Mouse (Mus musculus) hindbrain, embryonic 15.5 days (tissue): Measurements from ENCODE around the gene Natd1. TPM values are rescaled to one million over a fixed set of nuclear protein-coding genes. Genes with fewer than 3 reads are reported as not detected.

Experiments used
- ATAC-seq: fragments of 200-750 bp; cut with Nextera tagmentation; 2 replicates; pipeline ENCODE4 v1.8.0; 2017; ENCODE audit warnings: low read depth, moderate number of reproducible peaks, moderate TSS enrichment; ENCODE audit not compliant: low FRiP score
- H3K27ac ChIP-seq: fragments of 300-500 bp; sonication (generic); replicated peaks from 2 replicates; pipeline ENCODE4 v1.5.1; 2015; ENCODE audit warnings: mild to moderate bottlenecking, inconsistent platforms
- H3K27me3 ChIP-seq: fragments of 300-500 bp; sonication (generic); 2 replicates; pipeline ENCODE4 v1.6.1; 2015; ENCODE audit warnings: control low read depth, inconsistent platforms
- H3K36me3 ChIP-seq: fragments of 300-500 bp; sonication (generic); 2 replicates; pipeline ENCODE4 v1.6.1; 2015; ENCODE audit warnings: control low read depth, inconsistent platforms
- H3K4me1 ChIP-seq: fragments of 300-500 bp; sonication (generic); replicated peaks from 2 replicates; pipeline ENCODE4 v1.6.1; 2015; ENCODE audit warnings: control low read depth, inconsistent platforms
- H3K4me2 ChIP-seq: fragments of 300-500 bp; sonication (generic); 2 replicates; pipeline ENCODE4 v1.6.1; 2015; ENCODE audit warnings: moderate library complexity, mild to moderate bottlenecking, inconsistent platforms
- H3K4me3 ChIP-seq: fragments of 300-500 bp; sonication (generic); 2 replicates; pipeline ENCODE4 v1.5.1; 2015; ENCODE audit warnings: mild to moderate bottlenecking, inconsistent platforms
- H3K9ac ChIP-seq: fragments of 300-500 bp; sonication (generic); 2 replicates; pipeline ENCODE4 v1.6.1; 2015; ENCODE audit warnings: inconsistent platforms
- H3K9me3 ChIP-seq: fragments of 300-500 bp; sonication (generic); 2 replicates; pipeline ENCODE4 v1.6.1; 2016; ENCODE audit warnings: control low read depth, inconsistent platforms
- WGBS: fragments of 180-500 bp; shearing (Covaris S2); methylation state at CpG from one replicate; pipeline ENCODE4 v1.1.7; 2015; 5-methylcytosine and 5-hydroxymethylcytosine counted together
- polyA plus RNA-seq: library from polyadenylated mRNA; unstranded; fragments of >200 nt; fragmentation: Nextera tagmentation; extraction: Ambion mirVana; gene quantifications from 2 replicates; pipeline ENCODE4 v1.2.1, GENCODE M21; 2015

Gene Natd1
- polyA plus RNA-seq, 1 experiment from 2014 or later: 32.9 TPM

GRCm38 (mm10) chr11:60942263-60943015, 27.9 kb upstream of the Natd1 start:
- no peaks in the 10 kb centered on the region for H3K9me3 ChIP-seq
- peaks cover 22% of the 10 kb centered on the region for H3K36me3 ChIP-seq
- H3K4me1 ChIP-seq: no peaks in the 10 kb centered on the region
- no peak for ATAC-seq
- H3K9ac ChIP-seq: no peak overlapping the region
- H3K4me3 ChIP-seq: no peak overlapping the region
- WGBS: 92% methylated on average over 9 of the region's 9 CpGs
- no peaks in the 10 kb centered on the region for H3K27me3 ChIP-seq
- no peak overlapping the region for H3K27ac ChIP-seq
- H3K4me2 ChIP-seq: no peak overlapping the region

GRCm38 (mm10) chr11:60941370-60941769, 26.8 kb upstream of the Natd1 start:
- WGBS: 61% methylated on average over 9 of the region's 9 CpGs
- 0 out of 2 replicates have a peak, but pooled peaks have one; percentile 38 for ATAC-seq

GRCm38 (mm10) chr11:60940501-60940900, 26.0 kb upstream of the Natd1 start:
- H3K4me1 ChIP-seq: no peaks in the 10 kb centered on the region
- WGBS: 85% methylated on average over 5 of the region's 5 CpGs
- H3K27me3 ChIP-seq: no peaks in the 10 kb centered on the region
- H3K9ac ChIP-seq: no peak overlapping the region
- H3K4me2 ChIP-seq: no peak overlapping the region
- no peak overlapping the region for H3K27ac ChIP-seq
- H3K36me3 ChIP-seq: peaks cover 13% of the 10 kb centered on the region
- H3K4me3 ChIP-seq: no peak overlapping the region
- H3K9me3 ChIP-seq: no peaks in the 10 kb centered on the region
- no peak for ATAC-seq

More at GRCm38 (mm10) chr11:60941370-60941769, 26.8 kb upstream of the Natd1 start:
- no peak overlapping the region for H3K4me3 ChIP-seq
- no peaks in the 10 kb centered on the region for H3K27me3 ChIP-seq
- no peak overlapping the region for H3K9ac ChIP-seq
- no peaks in the 10 kb centered on the region for H3K9me3 ChIP-seq
- peaks cover 14% of the 10 kb centered on the region for H3K36me3 ChIP-seq
- H3K4me2 ChIP-seq: no peak overlapping the region
- H3K4me1 ChIP-seq: no peaks in the 10 kb centered on the region
- no peak overlapping the region for H3K27ac ChIP-seq

GRCm38 (mm10) chr11:60939487-60939886, 24.9 kb upstream of the Natd1 start:
- no peak overlapping the region for H3K4me2 ChIP-seq
- WGBS: 92% methylated on average over 3 of the region's 3 CpGs

GRCm38 (mm10) chr11:60937611-60938010, 23.1 kb upstream of the Natd1 start:
- no peak overlapping the region for H3K9ac ChIP-seq
- peaks cover 18% of the 10 kb centered on the region for H3K4me1 ChIP-seq
- 86% methylated on average over 3 of the region's 3 CpGs for WGBS
- H3K36me3 ChIP-seq: peaks cover 2% of the 10 kb centered on the region; the same call in 1 of the 2 replicates
- no peak overlapping the region for H3K27ac ChIP-seq
- H3K4me2 ChIP-seq: no peak overlapping the region
- no peak overlapping the region for H3K4me3 ChIP-seq
- no peak for ATAC-seq
- H3K9me3 ChIP-seq: no peaks in the 10 kb centered on the region
- H3K27me3 ChIP-seq: no peaks in the 10 kb centered on the region

More at GRCm38 (mm10) chr11:60939487-60939886, 24.9 kb upstream of the Natd1 start:
- H3K4me1 ChIP-seq: no peaks in the 10 kb centered on the region
- H3K9me3 ChIP-seq: no peaks in the 10 kb centered on the region
- peaks cover 13% of the 10 kb centered on the region for H3K36me3 ChIP-seq
- H3K4me3 ChIP-seq: no peak overlapping the region
- H3K27me3 ChIP-seq: no peaks in the 10 kb centered on the region
- H3K27ac ChIP-seq: no peak overlapping the region
- no peak overlapping the region for H3K9ac ChIP-seq
- no peak for ATAC-seq

- Histone ChIP-seq H3K9ac (no peak overlapping the region), H3K27ac (no peak overlapping the region), H3K9me3 (no peaks in the 10 kb centered on the region), H3K4me3 (no peak overlapping the region), H3K36me3 (no peaks in the 10 kb centered on the region), H3K27me3 (no peaks in the 10 kb centered on the region), H3K4me1 (peaks cover 25% of the 10 kb centered on the region), H3K4me2 (no peak overlapping the region)
- no peak for ATAC-seq
- 84% methylated on average over 4 of the region's 4 CpGs for WGBS
Measured at GRCm38 (mm10) chr11:60935975-60936373, 21.4 kb upstream of the Natd1 start.

GRCm38 (mm10) chr11:60935326-60935974, 20.9 kb upstream of the Natd1 start:
- ATAC-seq: no peak
- no peaks in the 10 kb centered on the region for H3K27me3 ChIP-seq

GRCm38 (mm10) chr11:60934795-60935194, 20.2 kb upstream of the Natd1 start:
- Histone ChIP-seq H3K4me2 (no peak overlapping the region), H3K27ac (no peak overlapping the region), H3K36me3 (no peaks in the 10 kb centered on the region), H3K9me3 (no peaks in the 10 kb centered on the region), H3K4me3 (no peak overlapping the region), H3K9ac (no peak overlapping the region), H3K4me1 (peaks cover 31% of the 10 kb centered on the region), H3K27me3 (no peaks in the 10 kb centered on the region)
- WGBS: 86% methylated on average over 2 of the region's 2 CpGs
- no peak for ATAC-seq

More at GRCm38 (mm10) chr11:60935326-60935974, 20.9 kb upstream of the Natd1 start:
- WGBS: 83% methylated on average over 7 of the region's 7 CpGs
- H3K4me1 ChIP-seq: peaks cover 30% of the 10 kb centered on the region
- H3K4me3 ChIP-seq: no peak overlapping the region
- no peak overlapping the region for H3K27ac ChIP-seq
- H3K4me2 ChIP-seq: no peak overlapping the region
- H3K36me3 ChIP-seq: no peaks in the 10 kb centered on the region
- no peaks in the 10 kb centered on the region for H3K9me3 ChIP-seq
- H3K9ac ChIP-seq: no peak overlapping the region

GRCm38 (mm10) chr11:60933178-60933930, 18.8 kb upstream of the Natd1 start:
- no peaks in the 10 kb centered on the region for H3K36me3 ChIP-seq
- WGBS: 86% methylated on average over 10 of the region's 10 CpGs

GRCm38 (mm10) chr11:60932503-60933020, 18.0 kb upstream of the Natd1 start:
- 7% methylated on average over 7 of the region's 7 CpGs for WGBS
- Histone ChIP-seq H3K9ac (peak overlapping the region; percentile 73), H3K27me3 (no peaks in the 10 kb centered on the region), H3K4me2 (peak overlapping the region; percentile 80), H3K27ac (peak overlapping the region; percentile 75), H3K4me3 (peak overlapping the region; percentile 84), H3K9me3 (no peaks in the 10 kb centered on the region), H3K36me3 (no peaks in the 10 kb centered on the region), H3K4me1 (peaks cover 35% of the 10 kb centered on the region)
- ATAC-seq: no peak

More at GRCm38 (mm10) chr11:60933178-60933930, 18.8 kb upstream of the Natd1 start:
- Histone ChIP-seq H3K9ac (peak overlapping the region; percentile 73; the same call in 1 of the 2 replicates), H3K27me3 (no peaks in the 10 kb centered on the region), H3K4me3 (peak overlapping the region; percentile 84), H3K9me3 (no peaks in the 10 kb centered on the region), H3K27ac (no peak overlapping the region), H3K4me1 (peaks cover 31% of the 10 kb centered on the region), H3K4me2 (peak overlapping the region; percentile 80)
- ATAC-seq: no peak

- H3K9me3 ChIP-seq: no peaks in the 10 kb centered on the region
- H3K27me3 ChIP-seq: no peaks in the 10 kb centered on the region
- H3K4me1 ChIP-seq: peaks cover 39% of the 10 kb centered on the region
- peak within 1 kb of the TSS; percentile 80 for H3K4me2 ChIP-seq
- H3K9ac ChIP-seq: peak within 1 kb of the TSS; percentile 73
- H3K36me3 ChIP-seq: no peaks in the 10 kb centered on the region
- peak; percentile 96 for ATAC-seq
- H3K27ac ChIP-seq: peak within 1 kb of the TSS; percentile 75
- peak within 1 kb of the TSS; percentile 84 for H3K4me3 ChIP-seq
- under 1% methylated on average over 53 of the region's 59 CpGs for WGBS
Measured at GRCm38 (mm10) chr11:60931869-60932481, 17.4 kb upstream of the Natd1 start, which contains the start of gene Map2k3. TSS of gene Map2k3 (plus strand) at chr11:60932033.
